Mouse (Mus musculus) heart, embryonic 10.5 days (tissue): ENCODE measurements at regions not wholly inside any gene's neighbourhood (a gene's known extent, or its start where the extent isn't known, plus 50 kb on each side); places are given as distances from the start of the nearest gene placed in this dataset.

Experiments used
- DNase-seq: peaks from one replicate; pipeline ENCODE4 v3.0.0-alpha.2; 2017; ENCODE audit warnings: low spot score
- H3K27ac ChIP-seq: fragments of 300-500 bp; sonication (generic); 2 replicates; pipeline ENCODE4 v1.5.1; 2016; ENCODE audit warnings: mild to moderate bottlenecking
- H3K27me3 ChIP-seq: fragments of 300-500 bp; sonication (generic); 2 replicates; pipeline ENCODE4 v1.6.1; 2016; ENCODE audit warnings: mild to moderate bottlenecking; ENCODE audit not compliant: poor library complexity, insufficient read depth, severe bottlenecking
- H3K36me3 ChIP-seq: fragments of 300-500 bp; sonication (generic); 2 replicates; pipeline ENCODE4 v1.6.1; 2016; ENCODE audit warnings: mild to moderate bottlenecking, moderate library complexity
- H3K4me1 ChIP-seq: fragments of 300-500 bp; sonication (generic); 2 replicates; pipeline ENCODE4 v1.6.1; 2016; ENCODE audit warnings: mild to moderate bottlenecking
- H3K4me3 ChIP-seq: fragments of 300-500 bp; sonication (generic); 2 replicates; pipeline ENCODE4 v1.5.1; 2016; ENCODE audit warnings: mild to moderate bottlenecking, moderate library complexity
- H3K9me3 ChIP-seq: fragments of 300-500 bp; sonication (generic); 2 replicates; pipeline ENCODE4 v1.6.1; 2016; ENCODE audit warnings: mild to moderate bottlenecking, moderate library complexity
- WGBS: fragments of 180-500 bp; shearing (Covaris S2); methylation state at CpG from one replicate; pipeline ENCODE4 v1.1.7; 2016; 5-methylcytosine and 5-hydroxymethylcytosine counted together

GRCm38 (mm10) chr10:16874131-16874530 lies 848.9 kb upstream of the Cited2 start:
- no peak overlapping the region for H3K27ac ChIP-seq
- 60% methylated on average over 3 of the region's 3 CpGs for WGBS

GRCm38 (mm10) chr10:16878197-16878596 lies 844.8 kb upstream of the Cited2 start:
- no peaks in the 10 kb centered on the region for H3K36me3 ChIP-seq
- no peaks in the 10 kb centered on the region for H3K9me3 ChIP-seq
- H3K27ac ChIP-seq, result no peak overlapping the region
- H3K27me3 ChIP-seq, result no peaks in the 10 kb centered on the region
- no peak for DNase-seq
- no peaks in the 10 kb centered on the region for H3K4me1 ChIP-seq
- H3K4me3 ChIP-seq, result no peak overlapping the region

More at GRCm38 (mm10) chr10:16874131-16874530, 848.9 kb upstream of the Cited2 start:
- Histone ChIP-seq H3K4me1 (no peaks in the 10 kb centered on the region), H3K36me3 (no peaks in the 10 kb centered on the region), H3K27me3 (no peaks in the 10 kb centered on the region), H3K4me3 (no peak overlapping the region), H3K9me3 (no peaks in the 10 kb centered on the region)
- DNase-seq, result no peak

- DNase-seq, result no peak
- no peak overlapping the region for H3K27ac ChIP-seq
- no peaks in the 10 kb centered on the region for H3K36me3 ChIP-seq
- H3K4me3 ChIP-seq, result no peak overlapping the region
- no peaks in the 10 kb centered on the region for H3K4me1 ChIP-seq
- no peaks in the 10 kb centered on the region for H3K27me3 ChIP-seq
- no peaks in the 10 kb centered on the region for H3K9me3 ChIP-seq
Measured at GRCm38 (mm10) chr10:16893316-16893715, 829.7 kb upstream of the Cited2 start.

GRCm38 (mm10) chr10:16895332-16895731 lies 827.7 kb upstream of the Cited2 start:
- Histone ChIP-seq H3K4me3 (no peak overlapping the region), H3K9me3 (no peaks in the 10 kb centered on the region), H3K4me1 (no peaks in the 10 kb centered on the region), H3K27me3 (no peaks in the 10 kb centered on the region), H3K36me3 (no peaks in the 10 kb centered on the region), H3K27ac (no peak overlapping the region)
- no peak for DNase-seq

GRCm38 (mm10) chr10:16922888-16923287 lies 800.1 kb upstream of the Cited2 start:
- Histone ChIP-seq H3K27ac (no peak overlapping the region), H3K36me3 (no peaks in the 10 kb centered on the region), H3K27me3 (no peaks in the 10 kb centered on the region), H3K4me1 (no peaks in the 10 kb centered on the region), H3K9me3 (no peaks in the 10 kb centered on the region), H3K4me3 (no peak overlapping the region)
- no peak for DNase-seq
- 84% methylated on average over 2 of the region's 2 CpGs for WGBS

- H3K4me1 ChIP-seq, result no peaks in the 10 kb centered on the region
- no peak overlapping the region for H3K4me3 ChIP-seq
- H3K36me3 ChIP-seq, result no peaks in the 10 kb centered on the region
- no peaks in the 10 kb centered on the region for H3K9me3 ChIP-seq
- no peak overlapping the region for H3K27ac ChIP-seq
- DNase-seq, result no peak
- 81% methylated on average over 6 of the region's 6 CpGs for WGBS
- H3K27me3 ChIP-seq, result no peaks in the 10 kb centered on the region
Measured at GRCm38 (mm10) chr10:16923851-16924250, 799.2 kb upstream of the Cited2 start.

- Histone ChIP-seq H3K4me1 (no peaks in the 10 kb centered on the region), H3K27me3 (no peaks in the 10 kb centered on the region), H3K4me3 (no peak overlapping the region), H3K27ac (no peak overlapping the region), H3K36me3 (no peaks in the 10 kb centered on the region), H3K9me3 (no peaks in the 10 kb centered on the region)
- DNase-seq, result no peak
- 87% methylated on average over 4 of the region's 4 CpGs for WGBS
Measured at GRCm38 (mm10) chr10:16937705-16938104, 785.3 kb upstream of the Cited2 start.

GRCm38 (mm10) chr10:16951636-16952035 lies 771.4 kb upstream of the Cited2 start:
- H3K27me3 ChIP-seq, result no peaks in the 10 kb centered on the region
- 64% methylated on average over 1 of the region's 1 CpGs for WGBS
- DNase-seq, result no peak
- H3K4me3 ChIP-seq, result no peak overlapping the region
- H3K27ac ChIP-seq, result no peak overlapping the region
- no peaks in the 10 kb centered on the region for H3K9me3 ChIP-seq
- no peaks in the 10 kb centered on the region for H3K4me1 ChIP-seq
- no peaks in the 10 kb centered on the region for H3K36me3 ChIP-seq

- no peaks in the 10 kb centered on the region for H3K27me3 ChIP-seq
- no peak overlapping the region for H3K4me3 ChIP-seq
- WGBS, result 87% methylated on average over 3 of the region's 3 CpGs
- no peak overlapping the region for H3K27ac ChIP-seq
- no peaks in the 10 kb centered on the region for H3K36me3 ChIP-seq
- peaks cover 3% of the 10 kb centered on the region; the same call in 1 of the 2 replicates for H3K4me1 ChIP-seq
- DNase-seq, result no peak
- H3K9me3 ChIP-seq, result no peaks in the 10 kb centered on the region
Measured at GRCm38 (mm10) chr10:16960971-16961370, 762.0 kb upstream of the Cited2 start.

GRCm38 (mm10) chr10:16962463-16962862 lies 760.6 kb upstream of the Cited2 start:
- DNase-seq, result no peak
- no peaks in the 10 kb centered on the region for H3K9me3 ChIP-seq
- no peaks in the 10 kb centered on the region for H3K36me3 ChIP-seq
- 58% methylated on average over 2 of the region's 2 CpGs for WGBS
- H3K27me3 ChIP-seq, result no peaks in the 10 kb centered on the region
- no peak overlapping the region for H3K4me3 ChIP-seq
- H3K27ac ChIP-seq, result no peak overlapping the region
- H3K4me1 ChIP-seq, result peaks cover 3% of the 10 kb centered on the region; the same call in 1 of the 2 replicates

- no peaks in the 10 kb centered on the region for H3K27me3 ChIP-seq
- H3K27ac ChIP-seq, result no peak overlapping the region
- no peak for DNase-seq
- no peaks in the 10 kb centered on the region for H3K4me1 ChIP-seq
- H3K36me3 ChIP-seq, result no peaks in the 10 kb centered on the region
- H3K4me3 ChIP-seq, result no peak overlapping the region
- 80% methylated on average over 5 of the region's 5 CpGs for WGBS
- no peaks in the 10 kb centered on the region for H3K9me3 ChIP-seq
Measured at GRCm38 (mm10) chr10:16978770-16979169, 744.2 kb upstream of the Cited2 start.

- Histone ChIP-seq H3K4me3 (no peak overlapping the region), H3K27ac (no peak overlapping the region), H3K4me1 (no peaks in the 10 kb centered on the region), H3K36me3 (no peaks in the 10 kb centered on the region), H3K9me3 (no peaks in the 10 kb centered on the region), H3K27me3 (no peaks in the 10 kb centered on the region)
- 64% methylated on average over 1 of the region's 1 CpGs for WGBS
- DNase-seq, result no peak
Measured at GRCm38 (mm10) chr10:16990227-16990626, 732.8 kb upstream of the Cited2 start.

- Histone ChIP-seq H3K9me3 (no peaks in the 10 kb centered on the region), H3K4me3 (no peak overlapping the region), H3K36me3 (no peaks in the 10 kb centered on the region), H3K4me1 (no peaks in the 10 kb centered on the region), H3K27ac (no peak overlapping the region), H3K27me3 (no peaks in the 10 kb centered on the region)
- no peak for DNase-seq
- WGBS, result 27% methylated on average over 2 of the region's 2 CpGs
Measured at GRCm38 (mm10) chr10:16993789-16994188, 729.2 kb upstream of the Cited2 start.

- Histone ChIP-seq H3K36me3 (no peaks in the 10 kb centered on the region), H3K9me3 (no peaks in the 10 kb centered on the region), H3K4me1 (no peaks in the 10 kb centered on the region), H3K4me3 (no peak overlapping the region), H3K27me3 (no peaks in the 10 kb centered on the region), H3K27ac (no peak overlapping the region)
- no peak for DNase-seq
- WGBS, result 74% methylated on average over 6 of the region's 6 CpGs
Measured at GRCm38 (mm10) chr10:16994526-16994925, 728.5 kb upstream of the Cited2 start.
